Mouse (Mus musculus): ENCODE measurements around the gene Gdf7. TPM values are rescaled to one million over a fixed set of nuclear protein-coding genes. Genes with fewer than 3 reads are reported as not detected.

Gene Gdf7
- polyA plus RNA-seq (2015; fragmentation: Nextera tagmentation; extraction: Ambion mirVana), result 1.0 and 1.1 TPM in 2 replicates

DNA sequence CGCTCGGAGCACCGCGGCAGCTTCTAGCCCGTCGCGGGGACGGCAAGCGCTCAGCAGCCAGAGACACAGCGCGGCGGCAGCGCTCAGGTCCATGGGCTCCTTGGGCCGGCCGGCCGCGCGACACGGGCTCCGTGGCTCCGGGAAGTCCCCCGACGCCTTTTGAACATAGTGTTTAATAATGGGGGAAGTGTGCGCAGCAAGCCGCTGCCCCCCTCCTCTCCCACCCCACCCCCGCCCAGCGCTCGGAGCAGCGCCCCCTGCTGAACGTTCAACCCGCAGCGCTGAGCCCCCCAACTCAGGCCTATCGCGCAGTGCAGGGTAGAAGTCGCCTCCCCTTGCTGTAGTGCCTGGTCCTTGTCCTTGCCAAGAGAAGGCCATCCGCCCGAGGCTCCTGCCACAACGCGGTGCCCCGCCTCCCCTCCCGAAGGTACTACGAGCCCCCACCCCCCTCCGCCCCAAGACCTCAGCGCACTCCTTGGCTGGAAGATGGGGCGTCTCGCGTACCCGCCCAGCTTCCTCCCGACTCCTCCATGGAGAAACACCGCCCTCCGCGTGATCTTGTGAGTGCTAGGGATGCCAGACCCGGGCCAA, at the start of gene Gdf7:
Gene Gdf7, minus strand, starts transcription at position 114 of the 591 bp plus-strand sequence.
- H3K9ac ChIP-seq (replicated peaks; ENCODE audit: low read length), result peak within 1 kb of the TSS; percentile 52
- no peaks in the 10 kb centered on the region for H3K9me3 ChIP-seq (ENCODE audit: low read length)
- no peaks in the 10 kb centered on the region for H3K36me3 ChIP-seq (ENCODE audit: insufficient read depth, low read length)
- H3K27me3 ChIP-seq (ENCODE audit: insufficient read depth, low read length), result peaks cover 88% of the 10 kb centered on the region
- peak; percentile 66 for ATAC-seq (ENCODE audit: low FRiP score, low TSS enrichment)
- WGBS, result under 1% methylated on average over 50 of the region's 53 CpGs
- H3K4me2 ChIP-seq (replicated peaks; ENCODE audit: low read depth, low read length), result peak within 1 kb of the TSS; percentile 69
- H3K4me3 ChIP-seq (ENCODE audit: low read length), result peak within 1 kb of the TSS; percentile 50
- peaks cover 14% of the 10 kb centered on the region; the same call in 1 of the 2 replicates for H3K4me1 ChIP-seq (ENCODE audit: insufficient read depth, low read length)
- H3K27ac ChIP-seq (ENCODE audit: low read length), result no peak within 1 kb of the TSS

DNA sequence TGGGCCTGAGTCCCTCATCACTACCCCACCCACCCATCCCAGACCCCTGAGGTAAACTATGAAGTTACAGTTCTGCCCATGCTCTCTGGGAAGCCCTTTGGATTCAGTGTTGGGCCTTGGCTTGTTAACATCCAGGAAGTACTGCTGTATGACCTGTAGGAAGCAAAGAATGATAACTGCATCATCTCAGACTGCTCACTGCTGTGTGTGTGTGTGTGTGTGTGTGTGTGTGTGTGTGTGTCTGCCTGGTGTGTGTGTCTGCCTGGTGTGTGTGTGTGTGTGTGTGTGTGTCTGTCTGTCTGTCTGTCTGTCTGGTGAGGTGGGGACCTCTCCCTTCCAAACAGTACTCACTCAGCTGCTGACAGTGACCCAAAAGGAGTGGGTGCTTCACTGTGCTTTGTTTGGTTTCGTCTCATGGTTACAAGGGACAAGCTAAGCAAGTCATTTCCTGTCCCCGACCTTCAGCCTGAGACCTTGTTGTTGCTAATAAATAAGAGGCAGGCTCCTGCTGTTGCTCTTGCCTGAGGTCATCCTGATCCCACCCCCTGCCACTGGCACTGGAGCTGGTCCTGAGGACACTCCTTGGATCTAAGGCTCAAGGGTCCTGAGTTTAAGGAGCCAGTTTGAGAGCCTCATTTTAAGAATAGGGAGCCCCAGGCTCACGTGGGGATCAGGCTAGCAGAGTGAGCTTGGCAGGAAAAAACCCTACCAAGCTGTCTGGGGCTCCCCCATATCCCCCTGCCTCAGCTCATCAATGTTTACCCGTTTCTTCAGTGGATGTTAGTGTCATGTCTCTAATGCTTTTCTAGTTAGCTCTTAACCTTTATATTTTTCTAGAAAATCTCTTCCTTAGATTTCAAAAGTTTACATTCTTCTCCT, 49.5 kb upstream of the Gdf7 start:
- Histone ChIP-seq H3K27me3 (ENCODE audit: insufficient read depth, low read length) (no peaks in the 10 kb centered on the region), H3K4me3 (ENCODE audit: low read length) (no peak overlapping the region), H3K9me3 (ENCODE audit: low read length) (peaks cover 4% of the 10 kb centered on the region; the same call in 1 of the 2 replicates), H3K4me1 (ENCODE audit: insufficient read depth, low read length) (peaks cover 21% of the 10 kb centered on the region), H3K4me2 (replicated peaks; ENCODE audit: low read depth, low read length) (no peak overlapping the region), H3K9ac (replicated peaks; ENCODE audit: low read length) (no peak overlapping the region), H3K36me3 (ENCODE audit: insufficient read depth, low read length) (no peaks in the 10 kb centered on the region), H3K27ac (ENCODE audit: low read length) (peak overlapping the region; percentile 71)
- WGBS, result 16% methylated on average over 4 of the region's 4 CpGs
- ATAC-seq (ENCODE audit: low FRiP score, low TSS enrichment), result peak; percentile 44

GRCm38 (mm10) chr12:8348733-8349513, 47.2 kb upstream of the Gdf7 start:
- Histone ChIP-seq H3K27me3 (ENCODE audit: insufficient read depth, low read length) (no peaks in the 10 kb centered on the region), H3K4me2 (replicated peaks; ENCODE audit: low read depth, low read length) (no peak overlapping the region), H3K27ac (ENCODE audit: low read length) (no peak overlapping the region; the same call in 1 of the 2 replicates), H3K4me1 (ENCODE audit: insufficient read depth, low read length) (peaks cover 21% of the 10 kb centered on the region), H3K36me3 (ENCODE audit: insufficient read depth, low read length) (no peaks in the 10 kb centered on the region), H3K4me3 (ENCODE audit: low read length) (no peak overlapping the region), H3K9me3 (ENCODE audit: low read length) (no peaks in the 10 kb centered on the region), H3K9ac (replicated peaks; ENCODE audit: low read length) (no peak overlapping the region)
- no peak for ATAC-seq (ENCODE audit: low FRiP score, low TSS enrichment)
- WGBS, result 70% methylated on average over 9 of the region's 9 CpGs

DNA sequence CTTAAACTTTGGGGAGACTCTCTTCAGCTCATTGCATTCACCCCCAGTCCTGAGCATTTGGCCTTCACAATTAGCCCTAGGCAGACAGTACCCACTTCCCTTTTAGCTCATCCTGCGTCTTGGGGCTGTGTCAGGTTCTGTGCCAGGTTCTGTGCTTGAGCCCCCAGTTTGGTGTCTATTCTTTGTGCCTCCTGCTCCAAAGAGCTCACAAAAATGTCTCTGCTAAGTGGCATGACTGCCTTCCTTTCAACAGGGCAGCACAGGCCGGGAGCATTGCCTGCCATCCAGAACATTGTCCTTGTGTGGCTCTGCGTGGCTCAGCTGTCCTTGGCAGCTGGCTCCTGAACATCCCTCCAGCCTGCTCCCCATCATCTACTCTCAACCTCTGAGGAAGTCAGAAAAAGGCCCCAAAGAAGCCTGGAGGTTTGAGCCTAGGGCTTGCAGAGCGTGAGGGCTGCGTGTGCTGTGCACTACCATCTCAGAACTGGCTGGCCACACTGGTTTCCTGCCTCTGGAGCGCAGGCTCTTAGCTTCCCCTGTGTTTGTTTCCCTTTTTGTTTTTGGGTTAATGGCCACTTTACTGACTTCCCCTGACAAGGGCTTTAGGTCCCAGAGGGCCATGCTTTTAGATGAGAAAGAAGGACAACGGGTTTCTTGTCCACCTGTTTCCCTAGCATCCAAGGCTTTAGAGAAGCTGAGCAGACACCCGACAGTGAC, 46.1 kb upstream of the Gdf7 start:
- no peak overlapping the region for H3K4me2 ChIP-seq (replicated peaks; ENCODE audit: low read depth, low read length)
- no peaks in the 10 kb centered on the region for H3K9me3 ChIP-seq (ENCODE audit: low read length)
- no peak for ATAC-seq (ENCODE audit: low FRiP score, low TSS enrichment)
- H3K4me1 ChIP-seq (ENCODE audit: insufficient read depth, low read length), result peaks cover 21% of the 10 kb centered on the region
- H3K4me3 ChIP-seq (ENCODE audit: low read length), result no peak overlapping the region
- 83% methylated on average over 8 of the region's 8 CpGs for WGBS
- H3K9ac ChIP-seq (replicated peaks; ENCODE audit: low read length), result no peak overlapping the region
- 0 out of 2 replicates have a peak overlapping the region, but pooled peaks have one; percentile 34 for H3K27ac ChIP-seq (ENCODE audit: low read length)
- no peaks in the 10 kb centered on the region for H3K36me3 ChIP-seq (ENCODE audit: insufficient read depth, low read length)
- no peaks in the 10 kb centered on the region for H3K27me3 ChIP-seq (ENCODE audit: insufficient read depth, low read length)

DNA sequence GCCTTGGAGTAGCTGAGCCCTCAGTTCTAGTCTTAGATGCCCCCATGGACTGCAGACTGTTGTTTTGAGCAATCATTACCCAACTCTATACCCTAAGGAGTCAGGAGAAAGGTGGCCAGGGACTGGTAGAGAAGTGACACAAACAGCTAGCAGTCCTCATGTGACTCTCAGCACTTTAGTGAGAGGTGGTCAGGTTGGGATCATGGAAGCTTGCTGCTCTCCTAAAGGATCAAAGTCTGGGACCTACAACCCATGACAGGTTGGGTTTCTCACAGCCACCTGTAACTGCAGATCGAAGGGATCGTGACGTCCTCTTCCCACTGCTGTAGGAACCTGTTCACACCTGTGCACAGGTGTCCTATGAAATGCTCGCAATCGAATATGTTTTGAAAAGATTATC, 43.8 kb upstream of the Gdf7 start:
- 95% methylated on average over 5 of the region's 5 CpGs for WGBS
- H3K9me3 ChIP-seq (ENCODE audit: low read length), result no peaks in the 10 kb centered on the region
- H3K9ac ChIP-seq (replicated peaks; ENCODE audit: low read length), result no peak overlapping the region
- H3K4me1 ChIP-seq (ENCODE audit: insufficient read depth, low read length), result peaks cover 12% of the 10 kb centered on the region; the same call in 1 of the 2 replicates
- H3K36me3 ChIP-seq (ENCODE audit: insufficient read depth, low read length), result peaks cover 9% of the 10 kb centered on the region; the same call in 1 of the 2 replicates
- H3K27me3 ChIP-seq (ENCODE audit: insufficient read depth, low read length), result no peaks in the 10 kb centered on the region
- H3K4me3 ChIP-seq (ENCODE audit: low read length), result no peak overlapping the region
- peak overlapping the region; percentile 71 for H3K27ac ChIP-seq (ENCODE audit: low read length)
- no peak for ATAC-seq (ENCODE audit: low FRiP score, low TSS enrichment)
- no peak overlapping the region for H3K4me2 ChIP-seq (replicated peaks; ENCODE audit: low read depth, low read length)

- Histone ChIP-seq H3K9me3 (ENCODE audit: low read length) (no peaks in the 10 kb centered on the region), H3K36me3 (ENCODE audit: insufficient read depth, low read length) (peaks cover 9% of the 10 kb centered on the region; the same call in 1 of the 2 replicates), H3K4me1 (ENCODE audit: insufficient read depth, low read length) (peaks cover 15% of the 10 kb centered on the region), H3K4me2 (replicated peaks; ENCODE audit: low read depth, low read length) (no peak overlapping the region), H3K4me3 (ENCODE audit: low read length) (no peak overlapping the region), H3K27me3 (ENCODE audit: insufficient read depth, low read length) (no peaks in the 10 kb centered on the region), H3K9ac (replicated peaks; ENCODE audit: low read length) (peak overlapping the region; percentile 10; the same call in 1 of the 2 replicates), H3K27ac (ENCODE audit: low read length) (peak overlapping the region; percentile 71)
- 38% methylated on average over 9 of the region's 9 CpGs for WGBS
- peak; percentile 55 for ATAC-seq (ENCODE audit: low FRiP score, low TSS enrichment)
Measured at GRCm38 (mm10) chr12:8344897-8345296, 43.1 kb upstream of the Gdf7 start.

- Histone ChIP-seq H3K27ac (ENCODE audit: low read length) (no peak overlapping the region), H3K4me3 (ENCODE audit: low read length) (no peak overlapping the region), H3K36me3 (ENCODE audit: insufficient read depth, low read length) (peaks cover 9% of the 10 kb centered on the region), H3K4me1 (ENCODE audit: insufficient read depth, low read length) (peaks cover 11% of the 10 kb centered on the region), H3K9ac (replicated peaks; ENCODE audit: low read length) (no peak overlapping the region), H3K4me2 (replicated peaks; ENCODE audit: low read depth, low read length) (no peak overlapping the region), H3K27me3 (ENCODE audit: insufficient read depth, low read length) (no peaks in the 10 kb centered on the region), H3K9me3 (ENCODE audit: low read length) (no peaks in the 10 kb centered on the region)
- 92% methylated on average over 3 of the region's 3 CpGs for WGBS
- no peak for ATAC-seq (ENCODE audit: low FRiP score, low TSS enrichment)
Measured at GRCm38 (mm10) chr12:8343381-8343780, 41.6 kb upstream of the Gdf7 start.

GRCm38 (mm10) chr12:8341008-8341407, 39.3 kb upstream of the Gdf7 start:
- no peaks in the 10 kb centered on the region for H3K9me3 ChIP-seq (ENCODE audit: low read length)
- peaks cover 19% of the 10 kb centered on the region for H3K36me3 ChIP-seq (ENCODE audit: insufficient read depth, low read length)
- H3K27ac ChIP-seq (ENCODE audit: low read length), result no peak overlapping the region
- no peaks in the 10 kb centered on the region for H3K27me3 ChIP-seq (ENCODE audit: insufficient read depth, low read length)
- WGBS, result 83% methylated on average over 6 of the region's 6 CpGs
- H3K4me1 ChIP-seq (ENCODE audit: insufficient read depth, low read length), result peaks cover 11% of the 10 kb centered on the region
- no peak overlapping the region for H3K4me3 ChIP-seq (ENCODE audit: low read length)
- no peak overlapping the region for H3K9ac ChIP-seq (replicated peaks; ENCODE audit: low read length)
- no peak overlapping the region for H3K4me2 ChIP-seq (replicated peaks; ENCODE audit: low read depth, low read length)
- ATAC-seq (ENCODE audit: low FRiP score, low TSS enrichment), result no peak
